Mouse (Mus musculus) MN1 (cell line): ENCODE measurements at regions not wholly inside any gene's neighbourhood (a gene's known extent, or its start where the extent isn't known, plus 50 kb on each side); places are given as distances from the start of the nearest gene placed in this dataset.
"Not testable (repeated sequence)": the region's sequence is repeated elsewhere in the genome, so short reads cannot be mapped to it uniquely, and the experiment has no call there.

ENCODE experiments used
- DNase-seq: peaks from one replicate; pipeline ENCODE4 v3.0.0-alpha.2; 2016; ENCODE audit warnings: low spot score

DNA sequence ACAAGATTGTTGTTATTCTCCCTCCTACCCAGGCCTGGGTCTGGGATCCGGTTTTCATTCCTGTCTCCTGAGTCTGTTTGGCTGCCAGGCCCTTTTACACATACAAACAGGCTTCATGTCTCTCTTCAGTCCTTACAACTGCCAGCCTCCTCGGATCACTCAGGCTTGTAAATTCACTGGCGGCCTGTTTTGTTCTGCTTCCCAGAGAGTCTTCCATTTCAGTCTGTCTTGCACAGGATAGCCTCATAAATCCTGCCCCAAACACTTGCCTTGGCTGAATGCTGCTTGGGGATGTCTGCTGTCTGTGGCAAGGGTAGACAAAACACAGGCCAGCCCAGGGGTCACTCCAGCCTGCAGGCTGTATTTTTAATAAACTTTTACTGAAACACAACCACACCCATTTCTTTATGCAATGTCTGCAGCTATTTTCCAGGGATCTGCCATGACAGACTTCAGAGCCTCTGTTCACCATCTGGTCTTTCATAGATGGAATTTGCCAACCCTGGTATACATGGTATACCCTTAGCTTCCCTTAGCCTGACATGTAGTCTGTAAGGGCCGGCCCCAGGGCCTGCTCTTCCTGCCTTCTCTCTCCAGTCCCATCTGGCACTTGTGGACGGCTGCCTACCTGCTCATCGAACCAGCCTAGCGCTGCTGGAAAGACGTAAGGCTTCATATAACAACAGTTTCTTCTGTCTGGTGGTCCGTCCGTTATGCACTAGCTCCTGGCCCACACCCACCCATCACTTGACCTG lies 149.0 kb upstream of the Mocs1 start:
- DNase-seq = no peak

DNA sequence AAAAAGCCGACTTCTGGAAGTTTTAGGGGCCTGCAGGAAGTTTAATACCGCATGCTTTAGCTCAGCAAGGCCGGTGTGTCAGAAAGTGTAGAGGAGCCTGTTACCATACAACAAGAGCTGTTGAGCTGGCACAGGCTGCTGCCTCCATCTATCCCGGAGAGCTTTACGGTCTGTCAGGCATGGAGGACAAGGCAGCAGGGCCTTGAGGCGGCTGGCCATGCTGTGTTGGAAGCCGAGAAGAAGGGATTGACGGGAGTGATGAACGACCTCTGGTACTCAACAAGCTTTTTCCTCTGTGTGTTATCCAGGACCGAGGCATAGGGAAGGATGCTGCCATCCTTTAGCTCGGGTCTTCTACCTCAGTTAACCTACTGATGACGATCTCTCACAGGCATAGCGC lies 146.8 kb upstream of the Mocs1 start:
- DNase-seq = no peak

DNA sequence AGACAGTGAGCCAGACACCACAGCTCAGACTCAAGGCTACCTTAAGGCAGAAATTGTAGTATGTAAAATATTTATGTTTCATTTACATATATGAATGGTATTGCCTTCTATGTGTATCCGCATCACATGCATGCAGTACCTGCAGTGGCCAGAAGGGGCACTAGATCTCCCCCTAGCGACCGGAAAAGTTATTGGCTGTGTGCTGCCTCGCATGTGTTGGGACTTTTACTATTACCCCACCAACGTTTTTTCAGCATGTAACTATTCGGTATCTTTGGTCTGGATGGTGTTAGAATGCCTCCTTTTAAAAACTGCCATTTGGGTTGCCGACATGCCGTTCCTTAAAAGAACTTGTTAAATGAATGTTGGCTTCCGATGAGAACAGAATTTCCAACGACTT lies 145.7 kb upstream of the Mocs1 start:
- DNase-seq = no peak

DNA sequence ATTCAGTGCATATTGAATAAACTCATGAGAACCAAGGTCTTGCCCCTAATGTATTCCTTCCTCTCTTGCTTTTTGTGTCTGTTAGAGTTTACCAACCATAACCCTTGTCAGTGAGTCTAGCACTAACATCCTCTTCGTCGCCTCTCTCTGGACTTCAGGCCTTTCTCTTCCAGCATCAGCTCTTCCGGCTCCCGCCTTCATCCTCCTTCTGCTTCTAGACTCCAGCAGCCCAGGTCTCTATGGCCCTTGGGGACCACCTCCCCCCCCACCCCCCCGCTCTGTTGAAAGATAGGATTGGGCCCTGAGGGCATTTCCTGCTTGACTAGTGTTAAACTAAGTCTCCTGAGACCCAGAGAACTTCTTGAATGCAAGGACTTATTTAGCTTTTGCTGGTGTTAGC lies 144.7 kb upstream of the Mocs1 start:
- no peak for DNase-seq

DNA sequence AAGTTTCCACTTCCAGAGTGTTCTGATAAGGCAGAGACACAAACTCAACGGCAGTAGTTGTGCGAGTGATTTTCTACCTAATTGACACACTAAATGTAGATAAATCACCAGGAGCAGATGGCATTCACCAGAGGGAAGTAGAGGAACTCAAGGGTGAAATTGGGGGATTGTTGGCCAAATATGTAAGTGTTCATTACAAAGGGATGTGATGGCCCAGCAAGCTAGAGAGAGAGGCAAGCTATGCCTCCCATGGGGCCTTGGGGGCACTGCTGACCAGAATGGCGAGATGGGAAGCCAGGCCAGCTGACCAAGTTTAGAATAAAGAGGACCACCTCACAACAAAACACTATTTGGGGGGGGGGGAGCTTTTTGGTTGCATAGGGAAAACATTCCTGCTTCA lies 136.5 kb upstream of the Mocs1 start:
- no peak for DNase-seq

DNA sequence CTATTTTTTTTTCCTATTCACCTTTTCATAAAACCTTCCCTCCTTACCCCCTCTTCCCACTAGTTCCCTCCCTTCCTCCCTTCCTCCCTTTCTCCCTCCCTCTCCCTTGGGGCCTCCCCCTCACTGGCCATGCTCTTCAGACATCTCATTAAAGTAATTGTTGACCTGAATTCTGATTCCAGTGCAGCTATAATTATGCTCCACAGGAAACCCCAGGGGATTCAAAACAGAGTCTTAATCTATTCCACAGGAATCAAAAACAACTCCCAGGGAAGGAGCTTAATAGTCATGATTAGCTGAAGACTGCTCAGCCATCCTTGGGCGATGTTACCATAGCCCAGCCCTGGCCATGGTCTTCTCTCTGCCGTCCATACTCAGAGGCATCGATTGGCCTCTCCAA lies 123.7 kb upstream of the Mocs1 start:
- DNase-seq = no peak

DNA sequence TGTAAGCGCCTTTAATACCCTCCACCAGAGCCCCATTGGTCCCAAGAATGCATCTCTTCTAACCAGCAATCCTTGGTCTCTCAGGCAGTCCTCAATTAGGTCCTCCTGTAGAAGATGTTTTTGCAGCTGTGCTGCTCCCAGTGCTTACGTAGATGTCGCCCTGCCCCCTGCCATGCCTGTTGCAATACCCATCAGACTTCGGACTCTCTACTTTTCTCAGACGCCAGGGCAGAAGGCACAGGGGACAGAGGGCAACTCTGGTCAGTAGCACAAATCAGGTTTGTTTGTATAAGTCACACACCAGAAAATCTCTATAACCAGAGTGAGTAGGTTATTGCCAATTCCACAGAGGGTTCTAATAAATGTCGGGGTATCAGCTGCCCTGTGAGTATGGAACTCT lies 123.0 kb upstream of the Mocs1 start:
- DNase-seq = no peak

DNA sequence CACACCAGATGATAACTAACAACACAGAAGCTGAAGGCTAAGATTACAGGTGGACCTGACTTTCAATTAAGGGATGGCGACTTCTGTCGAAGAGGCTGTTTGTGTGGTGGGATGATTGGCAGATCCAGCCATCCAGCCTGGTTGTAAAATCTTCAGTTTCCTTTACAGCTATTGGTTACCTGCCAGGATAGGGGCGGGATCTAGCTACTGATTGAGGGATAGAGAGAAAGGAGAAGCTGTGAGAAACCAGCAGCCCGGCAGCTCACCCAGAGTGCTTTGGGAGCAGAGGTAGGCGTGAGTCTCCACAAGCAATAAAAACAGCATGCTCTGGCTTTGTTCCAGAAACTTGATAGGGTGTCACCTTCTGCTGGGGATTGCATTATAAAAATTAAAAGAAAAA lies 119.1 kb upstream of the Mocs1 start:
- DNase-seq = peak; percentile 8

DNA sequence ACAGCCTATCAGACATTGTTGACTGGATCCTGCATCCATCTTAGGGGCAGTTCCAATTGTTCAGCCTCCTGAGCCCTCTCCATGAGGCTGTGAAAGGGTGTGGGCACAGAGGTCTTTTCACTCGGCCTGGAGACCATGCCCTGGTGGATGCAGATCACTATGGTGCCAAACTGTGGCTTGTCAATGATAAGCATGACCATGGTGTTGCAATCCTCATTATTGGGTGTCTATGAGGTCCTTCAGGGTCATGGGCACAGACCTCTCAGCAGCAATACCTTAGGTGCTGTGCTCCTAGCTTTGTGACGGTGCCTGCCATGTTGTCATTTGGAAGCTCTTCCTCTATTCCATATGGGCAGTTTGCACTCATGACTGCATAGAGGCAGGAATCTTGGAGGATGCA lies 114.0 kb upstream of the Mocs1 start:
- DNase-seq = no peak

DNA sequence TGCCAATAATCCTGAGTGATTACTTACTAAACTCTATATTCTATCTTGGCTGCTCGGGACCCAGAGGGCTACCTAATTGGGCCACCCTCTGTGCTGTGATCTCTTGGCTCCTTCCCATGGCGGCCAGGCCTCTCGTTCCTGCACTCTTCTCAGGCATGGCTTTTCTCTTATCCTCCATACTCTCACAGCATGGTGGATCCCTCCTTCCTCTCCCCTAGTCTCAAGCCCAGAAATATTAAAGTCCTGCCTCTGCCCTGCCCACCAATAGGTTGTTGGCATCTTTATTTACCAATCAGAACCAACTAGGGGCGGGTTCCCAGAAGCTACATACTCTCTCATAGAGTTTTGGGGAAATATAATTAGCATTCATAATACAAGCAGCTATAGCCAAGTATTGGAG lies 100.6 kb upstream of the Mocs1 start:
- DNase-seq = no peak

DNA sequence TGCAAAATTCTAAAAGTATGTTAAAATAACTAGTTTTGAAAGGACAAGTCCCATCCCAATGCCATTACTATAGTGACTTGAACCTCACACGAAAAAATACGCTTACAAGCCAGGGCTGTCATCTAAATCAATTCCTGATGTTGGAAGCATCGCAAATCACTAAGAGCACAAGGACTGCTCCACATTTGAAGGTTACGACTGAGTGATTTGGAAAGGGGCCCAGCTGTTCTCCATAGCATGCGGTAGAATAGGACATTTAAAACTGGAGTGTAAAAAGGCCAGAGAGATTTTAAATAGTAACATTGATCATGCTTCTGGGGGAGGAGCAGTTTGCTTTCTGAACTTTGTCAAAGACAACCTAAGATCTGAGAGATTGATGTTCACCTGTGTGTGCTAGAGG lies 92.8 kb upstream of the Mocs1 start:
- DNase-seq = no peak

DNA sequence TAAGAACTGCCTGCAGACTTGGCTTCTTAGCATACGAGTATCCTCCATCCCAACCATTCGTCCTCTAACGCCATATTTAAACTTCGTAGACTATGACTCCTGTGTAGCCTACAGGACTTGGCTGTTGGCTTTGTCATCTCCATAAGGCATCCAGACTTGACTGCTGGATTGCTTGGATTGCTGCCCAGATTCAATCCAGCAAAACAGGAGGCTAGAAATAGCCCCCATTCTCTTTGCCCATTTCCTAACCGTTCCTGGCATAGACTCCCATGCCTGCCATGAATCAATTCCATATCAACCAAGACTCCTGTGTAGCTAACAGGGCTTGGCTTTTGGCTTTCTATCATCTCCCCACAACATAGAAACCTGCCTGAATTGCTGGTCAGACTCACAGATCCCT lies 90.3 kb upstream of the Mocs1 start:
- DNase-seq = no peak

DNA sequence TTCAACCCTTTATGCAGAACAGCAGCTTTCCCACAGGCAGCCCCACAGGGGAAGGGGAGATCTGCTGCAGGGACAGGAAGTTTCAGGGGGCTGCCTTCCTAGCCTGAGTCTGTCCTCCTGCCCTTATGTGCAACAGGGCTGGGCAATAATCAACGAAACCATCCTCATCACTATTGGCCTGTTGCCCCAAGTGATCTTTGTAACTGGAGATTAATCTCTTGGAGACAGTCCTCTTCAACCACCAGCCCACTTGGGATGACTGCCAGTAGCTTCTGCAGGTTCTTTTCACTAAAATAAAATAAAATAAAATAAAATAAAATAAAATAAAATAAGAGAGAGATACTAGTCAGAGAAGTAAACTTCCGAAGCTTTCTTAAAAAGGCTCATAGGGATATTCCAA lies 85.5 kb upstream of the Mocs1 start:
- no peak for DNase-seq

DNA sequence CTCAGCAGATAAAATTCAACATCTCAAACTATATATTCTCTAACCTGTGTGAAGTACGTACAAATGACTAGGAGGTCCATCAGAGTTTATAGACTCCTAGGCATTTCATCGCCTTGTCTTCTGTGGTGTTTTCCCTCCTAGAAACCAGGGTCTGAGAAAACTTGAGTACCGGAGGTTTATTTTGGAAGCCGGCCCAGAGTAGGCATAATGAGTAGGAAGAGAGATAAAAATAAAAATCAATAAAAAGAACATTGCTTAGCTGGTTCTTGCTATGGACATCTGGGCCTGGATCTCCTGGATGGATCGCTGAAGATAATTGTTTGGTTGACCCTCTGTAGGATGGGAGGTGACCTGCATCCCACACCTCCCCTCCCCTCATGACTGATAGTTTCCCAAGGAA lies 81.5 kb upstream of the Mocs1 start:
- peak; percentile 19 for DNase-seq

DNA sequence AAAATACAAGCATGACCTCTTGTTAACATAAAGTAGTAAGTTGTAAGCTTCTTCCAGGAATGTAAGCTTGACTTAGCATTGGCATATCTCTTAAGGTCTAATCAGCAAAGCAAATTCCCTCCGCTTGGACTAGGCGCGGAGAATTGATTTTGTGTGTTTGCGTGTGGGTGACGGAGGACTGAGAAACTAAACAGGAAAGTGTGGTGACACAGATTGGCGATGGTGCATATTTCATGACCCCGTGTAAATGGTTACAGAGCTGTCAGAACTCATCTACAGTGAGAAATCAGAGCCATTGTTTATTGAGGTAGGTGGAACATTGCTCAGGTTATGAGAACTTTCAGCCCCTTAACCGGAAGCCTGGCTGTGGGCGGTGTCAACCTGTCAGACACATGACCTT lies 78.8 kb upstream of the Mocs1 start:
- DNase-seq = no peak

DNA sequence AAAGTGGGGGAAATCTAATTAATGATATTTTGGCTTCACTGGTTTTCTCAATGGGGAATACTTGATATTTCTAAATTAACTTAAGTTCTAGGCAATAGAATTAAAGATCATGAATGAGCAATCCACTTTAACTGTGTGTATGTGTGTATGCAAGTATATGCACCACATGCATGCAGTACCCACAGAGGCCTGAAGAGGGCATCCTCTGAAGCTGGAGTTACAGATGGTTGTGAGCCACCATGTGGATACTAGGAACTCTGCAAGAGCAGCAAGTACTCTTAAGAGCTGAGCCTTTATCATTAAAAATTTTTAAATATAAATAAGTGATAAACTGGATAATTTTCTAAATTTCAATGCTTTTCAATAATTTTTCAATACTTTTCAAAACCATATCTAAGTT lies 69.0 kb upstream of the Mocs1 start:
- no peak for DNase-seq

DNA sequence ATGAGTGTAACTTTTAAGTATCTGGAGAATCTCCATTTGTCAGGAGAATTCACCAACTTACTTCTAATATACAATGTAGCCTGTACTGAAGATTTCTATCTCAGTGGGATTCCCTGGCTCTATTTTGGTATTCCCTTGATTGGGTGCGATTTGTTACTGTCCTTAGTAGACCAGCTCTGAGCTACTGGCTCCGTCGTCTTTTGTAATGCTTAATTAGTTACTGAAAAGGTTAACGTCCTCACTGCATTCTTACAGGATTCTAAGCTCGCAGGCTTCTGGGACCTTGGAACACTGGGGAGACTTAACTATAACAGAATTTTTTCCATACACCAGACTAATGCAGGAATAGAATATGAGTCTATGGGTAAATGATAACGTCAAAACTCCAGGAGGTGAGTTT lies 67.9 kb upstream of the Mocs1 start:
- DNase-seq = not testable (repeated sequence)

DNA sequence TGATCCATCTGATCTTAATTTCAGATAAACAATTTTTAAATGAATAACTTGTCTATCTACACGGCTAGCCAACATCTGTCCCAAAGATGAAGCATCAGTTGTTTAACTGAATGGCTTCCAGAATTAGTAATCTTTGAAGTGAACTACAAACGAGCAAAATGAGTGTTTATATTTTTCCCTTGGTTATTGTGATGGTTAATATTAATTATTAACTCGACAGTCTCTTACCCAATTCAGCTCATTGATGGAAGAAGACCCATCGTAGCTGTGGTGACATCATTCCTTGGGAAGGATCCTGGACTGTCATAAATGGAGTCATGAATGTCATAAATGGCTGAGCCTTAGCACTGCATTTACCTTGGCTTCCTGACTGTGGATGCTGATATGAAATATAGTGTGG lies 60.4 kb upstream of the Mocs1 start:
- no peak for DNase-seq

DNA sequence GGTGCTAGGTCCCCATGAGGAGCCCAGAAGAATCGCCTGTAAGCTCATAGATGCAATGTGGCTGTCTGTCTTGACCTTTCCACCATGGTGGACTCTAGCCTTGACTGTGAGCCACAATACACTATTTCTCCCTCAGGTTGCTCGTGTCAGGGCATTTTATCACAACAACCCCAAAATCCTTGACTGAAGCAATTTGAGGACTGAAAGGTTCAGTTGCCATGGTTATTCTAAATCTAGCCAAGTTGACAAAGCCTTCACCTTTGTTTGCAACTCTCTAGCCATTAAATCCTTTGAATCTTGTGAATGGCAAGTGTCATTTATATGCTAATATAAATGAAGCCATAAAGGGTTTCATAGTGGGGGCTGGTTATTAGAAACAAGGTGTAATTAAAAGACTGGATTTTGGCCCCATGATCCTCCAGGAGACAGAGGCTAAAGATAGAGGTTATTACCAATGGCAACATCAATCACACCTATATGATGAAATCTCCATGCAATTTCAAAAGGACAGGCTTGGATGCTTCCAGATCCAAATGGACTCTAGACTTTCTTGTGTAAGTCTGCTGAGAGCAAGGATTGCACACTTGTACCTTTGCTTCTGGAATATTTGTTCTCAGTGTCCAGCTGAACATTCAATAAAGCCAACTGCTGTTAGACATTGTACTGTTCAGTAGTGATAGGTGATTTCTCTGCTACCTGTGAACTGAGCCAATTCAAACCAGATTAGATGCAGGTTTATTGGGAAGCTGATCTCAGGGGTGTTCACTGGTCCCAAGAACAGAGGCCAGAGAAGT lies 59.5 kb upstream of the Mocs1 start:
- DNase-seq = no peak

DNA sequence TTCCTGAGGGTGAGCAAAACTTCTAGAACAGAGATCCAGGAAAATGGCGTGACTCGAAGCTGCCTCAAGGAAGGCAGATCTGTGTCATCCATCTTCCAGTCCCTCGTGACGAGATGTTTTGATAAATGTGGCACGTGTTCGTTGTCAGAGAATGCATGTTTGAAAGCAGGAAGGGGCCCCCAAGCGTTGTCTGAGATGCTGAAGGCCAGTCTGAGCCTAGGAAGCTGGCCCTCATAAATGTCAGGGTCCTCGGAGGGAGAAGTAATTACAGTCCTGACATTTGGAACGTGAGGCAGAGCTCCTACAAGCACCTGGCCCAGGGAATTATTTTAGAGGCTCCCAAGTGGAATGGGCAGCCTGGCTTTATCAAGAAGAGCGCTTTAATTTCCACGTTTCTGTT lies 50.5 kb upstream of the Mocs1 start:
- no peak for DNase-seq
